Mouse (Mus musculus) MEL (cell line): Measurements from ENCODE around the gene Slc18a3. TPM values are rescaled to one million over a fixed set of nuclear protein-coding genes. Genes with fewer than 3 reads are reported as not detected.
A peak's percentile ranks its signal among the peaks of the same experiment; 100 is the strongest.

Experiments
- DNase-seq: peaks from one replicate; pipeline ENCODE4 v3.0.0; 2011; ENCODE audit warnings: low read depth, low spot score
- H3K27ac ChIP-seq: 2 replicates; pipeline ENCODE4 v1.5.1; 2012; ENCODE audit warnings: low read depth, mild to moderate bottlenecking, control low read depth, low read length, moderate library complexity; ENCODE audit not compliant: control insufficient read depth
- H3K27me3 ChIP-seq, 2 experiments: fragments of 150-350 bp in 1 of 2; sonication (generic) in 1 of 2; 2 replicates each; pipeline ENCODE4 v1.6.1; 2012; ENCODE audit warnings: low read length in 2 of 2, mild to moderate bottlenecking in 2 of 2, improper control_type of control experiment in 1 of 2, moderate library complexity in 1 of 2; ENCODE audit not compliant: insufficient read depth in 2 of 2, control insufficient read depth in 1 of 2
- H3K36me3 ChIP-seq, 2 experiments: 2 replicates each; pipeline ENCODE4 v1.6.1; 2012 to 2014; ENCODE audit warnings: low read length in 2 of 2, improper control_type of control experiment in 1 of 2, inconsistent platforms in 1 of 2, mild to moderate bottlenecking in 1 of 2; ENCODE audit not compliant: insufficient read depth in 2 of 2, control insufficient read depth in 1 of 2
- H3K4me1 ChIP-seq, 2 experiments: fragments of 150-350 bp in 1 of 2; sonication (generic) in 1 of 2; 2 replicates each; pipeline ENCODE4 v1.6.1; 2012; ENCODE audit warnings: low read length in 2 of 2, improper control_type of control experiment in 1 of 2, mild to moderate bottlenecking in 1 of 2; ENCODE audit not compliant: insufficient read depth in 2 of 2, control insufficient read depth in 1 of 2
- H3K4me3 ChIP-seq, 2 experiments: fragments of 150-350 bp in 1 of 2; sonication (generic) in 1 of 2; 2 replicates each; pipeline ENCODE4 v1.5.1; 2012; ENCODE audit warnings: low read depth in 2 of 2, low read length in 2 of 2, mild to moderate bottlenecking in 2 of 2, moderate library complexity in 2 of 2, control low read depth in 1 of 2, improper control_type of control experiment in 1 of 2; ENCODE audit not compliant: control insufficient read depth in 1 of 2, insufficient read depth in 1 of 2
- H3K79me2 ChIP-seq: 2 replicates; pipeline ENCODE4 v1.6.1; 2012; ENCODE audit warnings: mild to moderate bottlenecking, low read length, moderate library complexity; ENCODE audit not compliant: control insufficient read depth, poor library complexity, insufficient read depth
- H3K9ac ChIP-seq: 2 replicates; pipeline ENCODE4 v1.6.1; 2012; ENCODE audit warnings: low read depth, mild to moderate bottlenecking, control low read depth, low read length, moderate library complexity; ENCODE audit not compliant: control insufficient read depth, poor library complexity, severe bottlenecking
- H3K9me3 ChIP-seq: fragments of 150-350 bp; sonication (generic); replicated peaks from 2 replicates; pipeline ENCODE4 v1.6.1; 2012; ENCODE audit warnings: mild to moderate bottlenecking, low read length, improper control_type of control experiment, moderate library complexity; ENCODE audit not compliant: insufficient read depth
- BHLHE40 ChIP-seq: IDR thresholded peaks from 2 replicates; pipeline ENCODE4 v1.6.1; 2012; ENCODE audit warnings: low read depth, mild to moderate bottlenecking, inconsistent platforms, low read length, improper control_type of control experiment, borderline replicate concordance
- CHD1 ChIP-seq: IDR thresholded peaks from 2 replicates; pipeline ENCODE4 v1.6.1; 2012; ENCODE audit warnings: low read depth, mild to moderate bottlenecking, inconsistent platforms, low read length, improper control_type of control experiment
- CTCF ChIP-seq, 3 experiments: IDR thresholded peaks in 2 of 3; conservative IDR thresholded peaks in 1 of 3; 2 replicates each; pipeline ENCODE4 v1.5.1; 2011 to 2012; ENCODE audit warnings: low read length in 3 of 3, low read depth in 2 of 3, mild to moderate bottlenecking in 2 of 3, improper control_type of control experiment in 1 of 3, inconsistent platforms in 1 of 3, mixed read lengths in 1 of 3, moderate library complexity in 1 of 3; ENCODE audit not compliant: control insufficient read depth in 1 of 3, insufficient read depth in 1 of 3, poor library complexity in 1 of 3, severe bottlenecking in 1 of 3
- ELF1 ChIP-seq: IDR thresholded peaks from 2 replicates; pipeline ENCODE4 v1.6.1; 2014; ENCODE audit warnings: low read depth, mild to moderate bottlenecking, inconsistent platforms, low read length, improper control_type of control experiment, moderate library complexity
- EP300 ChIP-seq, 2 experiments: IDR thresholded peaks; 2 replicates each; pipeline ENCODE4 v1.6.1; 2011; ENCODE audit warnings: improper control_type of control experiment in 2 of 2, low read length in 2 of 2, low read depth in 1 of 2, mild to moderate bottlenecking in 1 of 2
- ETS1 ChIP-seq: IDR thresholded peaks from 2 replicates; pipeline ENCODE4 v1.6.1; 2012; ENCODE audit warnings: low read depth, mild to moderate bottlenecking, inconsistent platforms, low read length, improper control_type of control experiment, moderate library complexity
- GABPA ChIP-seq: IDR thresholded peaks from 2 replicates; pipeline ENCODE4 v1.6.1; 2012; ENCODE audit warnings: low read depth, mild to moderate bottlenecking, inconsistent platforms, low read length, improper control_type of control experiment, moderate library complexity
- GATA1 ChIP-seq: IDR thresholded peaks from 2 replicates; pipeline ENCODE4 v1.6.1; 2011; ENCODE audit warnings: low read depth, low read length, improper control_type of control experiment
- JUND ChIP-seq: IDR thresholded peaks from 2 replicates; pipeline ENCODE4 v1.6.1; 2011; ENCODE audit warnings: low read depth, mild to moderate bottlenecking, improper control_type of control experiment, low read length
- MAX ChIP-seq: IDR thresholded peaks from 2 replicates; pipeline ENCODE4 v1.6.1; 2011; ENCODE audit warnings: low read length, improper control_type of control experiment
- MEF2A ChIP-seq: IDR thresholded peaks from 2 replicates; pipeline ENCODE4 v1.6.1; 2014; ENCODE audit warnings: low read depth, mild to moderate bottlenecking, inconsistent platforms, low read length, improper control_type of control experiment; ENCODE audit not compliant: poor library complexity, insufficient replicate concordance, severe bottlenecking; ENCODE audit errors: extremely low read depth
- MXI1 ChIP-seq: IDR thresholded peaks from 2 replicates; pipeline ENCODE4 v1.6.1; 2011; ENCODE audit warnings: mild to moderate bottlenecking, low read depth, low read length, improper control_type of control experiment
- MYB ChIP-seq: IDR thresholded peaks from 2 replicates; pipeline ENCODE4 v1.6.1; 2011; ENCODE audit warnings: mild to moderate bottlenecking, low read depth, low read length, improper control_type of control experiment
- MYC ChIP-seq: IDR thresholded peaks from 2 replicates; pipeline ENCODE4 v1.6.1; 2011; ENCODE audit warnings: low read depth, mild to moderate bottlenecking, low read length, improper control_type of control experiment, moderate library complexity
- NELFE ChIP-seq: IDR thresholded peaks from 2 replicates; pipeline ENCODE4 v1.6.1; 2011; ENCODE audit warnings: low read depth, low read length, improper control_type of control experiment
- RAD21 ChIP-seq: IDR thresholded peaks from 2 replicates; pipeline ENCODE4 v1.6.1; 2011; ENCODE audit warnings: mild to moderate bottlenecking, low read depth, low read length, improper control_type of control experiment
- SIN3A ChIP-seq: IDR thresholded peaks from 2 replicates; pipeline ENCODE4 v1.6.1; 2012; ENCODE audit warnings: low read length, improper control_type of control experiment, inconsistent platforms
- SMC3 ChIP-seq: IDR thresholded peaks from 2 replicates; pipeline ENCODE4 v1.6.1; 2011; ENCODE audit warnings: low read depth, low read length, improper control_type of control experiment
- TAL1 ChIP-seq: IDR thresholded peaks from 2 replicates; pipeline ENCODE4 v1.6.1; 2012; ENCODE audit warnings: mild to moderate bottlenecking, inconsistent platforms, low read length, moderate library complexity, mixed read lengths
- TBP ChIP-seq: IDR thresholded peaks from 2 replicates; pipeline ENCODE4 v1.8.0; 2011; ENCODE audit warnings: low read depth, low read length, improper control_type of control experiment
- USF1 ChIP-seq: IDR thresholded peaks from 2 replicates; pipeline ENCODE4 v1.6.1; 2014; ENCODE audit warnings: low read depth, mild to moderate bottlenecking, inconsistent platforms, low read length, improper control_type of control experiment, moderate library complexity
- USF2 ChIP-seq, 2 experiments: IDR thresholded peaks; 2 replicates each; pipeline ENCODE4 v1.6.1; 2011 to 2012; ENCODE audit warnings: improper control_type of control experiment in 2 of 2, low read length in 2 of 2, borderline replicate concordance in 1 of 2, inconsistent platforms in 1 of 2, low read depth in 1 of 2, mild to moderate bottlenecking in 1 of 2; ENCODE audit not compliant: insufficient read depth in 1 of 2
- ZC3H11A ChIP-seq: IDR thresholded peaks from 2 replicates; pipeline ENCODE4 v1.6.1; 2012; ENCODE audit warnings: low read depth, mild to moderate bottlenecking, inconsistent platforms, low read length, improper control_type of control experiment
- ZMIZ1 ChIP-seq: IDR thresholded peaks from 2 replicates; pipeline ENCODE4 v1.6.1; 2012; ENCODE audit warnings: low read depth, mild to moderate bottlenecking, inconsistent platforms, low read length, improper control_type of control experiment, moderate library complexity
- polyA plus RNA-seq, 2 experiments: library from polyadenylated mRNA; stranded (reverse) in 1 of 2; unstranded in 1 of 2; fragments of >175 nt in 1 of 2; fragments of >200 nt in 1 of 2; gene quantifications; 2 replicates each; pipeline versions ENCODE4 v1.2.1 to v1.2.4; 2012; ENCODE audit warnings: low replicate concordance in 2 of 2, low read depth in 1 of 2; ENCODE audit not compliant: insufficient read length in 2 of 2, insufficient read depth in 1 of 2, missing spikeins in 1 of 2
- total RNA-seq: library from RNA; depleted of rRNA; stranded (reverse); fragments of 300-350 nt; gene quantifications from 2 replicates; pipeline ENCODE4 v1.2.3, GENCODE M21; 2012

The Slc18a3 gene
- total and polyA plus RNA-seq, 3 experiments: not detected

- peak overlapping the region; percentile 54 for H3K9ac ChIP-seq
- H3K27me3 ChIP-seq: no peaks in the 10 kb centered on the region
- no peaks in the 10 kb centered on the region for H3K79me2 ChIP-seq
- no peaks in the 10 kb centered on the region for H3K9me3 ChIP-seq
- peaks cover 0 to 22% of the 10 kb centered on the region in 2 experiments; a peak in 2 of 4 replicates for H3K36me3 ChIP-seq
- peaks cover 12 to 28% of the 10 kb centered on the region in 2 experiments for H3K4me1 ChIP-seq
- TF ChIP-seq BHLHE40 (no peak), USF1 (peak; percentile 73), ETS1 (peak; percentile 26), MAX (peak; percentile 88), GATA1 (peak; percentile 30; the same call in 1 of the 2 replicates), MXI1 (peak; percentile 95), MYC (peak; percentile 87), NELFE (no peak)
- DNase-seq: peak; percentile 68
- peak overlapping the region; percentile 45 to 64; a peak in 3 of 4 replicates for H3K4me3 ChIP-seq
- peak overlapping the region; percentile 90 for H3K27ac ChIP-seq
Observed at GRCm38 (mm10) chr14:32496115-32496850, 31.6 kb upstream of the Slc18a3 start.

DNA sequence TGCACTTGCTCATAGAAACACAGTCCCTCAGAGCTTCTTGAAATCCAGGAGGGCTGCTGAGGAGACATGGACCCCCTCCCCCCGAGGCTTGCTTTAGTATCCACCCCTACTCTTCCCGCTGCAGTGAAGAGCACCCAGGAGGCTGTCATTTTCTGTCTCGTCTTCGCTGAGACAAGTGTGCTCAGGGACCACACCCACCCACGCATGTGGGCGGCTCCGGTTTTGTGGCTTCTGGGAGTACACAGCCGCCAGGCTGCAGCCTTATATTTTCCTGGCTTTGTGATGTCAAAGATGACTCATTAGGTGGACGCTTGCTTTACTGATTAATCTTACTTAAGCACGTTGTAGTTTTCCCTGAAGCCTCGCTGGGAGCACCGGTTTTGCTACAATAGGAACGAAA lies 27.9 kb upstream of the Slc18a3 start:
- peak; percentile 82 for DNase-seq
- peaks cover 12 to 28% of the 10 kb centered on the region in 2 experiments for H3K4me1 ChIP-seq
- no peaks in the 10 kb centered on the region; a peak in 1 of 4 replicates for H3K27me3 ChIP-seq
- no peaks in the 10 kb centered on the region for H3K9me3 ChIP-seq
- H3K27ac ChIP-seq: peak overlapping the region; percentile 39; the same call in 1 of the 2 replicates
- peaks cover 0 to 22% of the 10 kb centered on the region in 2 experiments; a peak in 2 of 4 replicates for H3K36me3 ChIP-seq
- H3K9ac ChIP-seq: peak overlapping the region; percentile 25; the same call in 1 of the 2 replicates
- 0 out of 2 replicates have a peak, but pooled peaks have one; percentile 8 for TF ChIP-seq BHLHE40
- TF ChIP-seq USF2 (IDR thresholded peaks at IDR 0.05; ENCODE audit: borderline replicate concordance in 1 of 2, insufficient read depth in 1 of 2, low read depth in 1 of 2, low read length in 2 of 2): no peak
- no peak for TF ChIP-seq CHD1
- TF ChIP-seq TBP: 0 out of 2 replicates have a peak, but pooled peaks have one; percentile 34
- peak; percentile 85 for TF ChIP-seq MXI1
- no peak; the same call in 1 of the 2 replicates for TF ChIP-seq SIN3A
- TF ChIP-seq EP300 (IDR thresholded peaks at IDR 0.05; ENCODE audit: low read depth in 1 of 2, low read length in 2 of 2): peak in 1 of 2 experiments; percentile 30; a peak in 1 of 4 replicates
- TF ChIP-seq ETS1: peak; percentile 63; the same call in 1 of the 2 replicates
- TF ChIP-seq, all 39 proteins: peak for 5
- no peaks in the 10 kb centered on the region for H3K79me2 ChIP-seq
- H3K4me3 ChIP-seq: peak overlapping the region; percentile 20 to 44

DNA sequence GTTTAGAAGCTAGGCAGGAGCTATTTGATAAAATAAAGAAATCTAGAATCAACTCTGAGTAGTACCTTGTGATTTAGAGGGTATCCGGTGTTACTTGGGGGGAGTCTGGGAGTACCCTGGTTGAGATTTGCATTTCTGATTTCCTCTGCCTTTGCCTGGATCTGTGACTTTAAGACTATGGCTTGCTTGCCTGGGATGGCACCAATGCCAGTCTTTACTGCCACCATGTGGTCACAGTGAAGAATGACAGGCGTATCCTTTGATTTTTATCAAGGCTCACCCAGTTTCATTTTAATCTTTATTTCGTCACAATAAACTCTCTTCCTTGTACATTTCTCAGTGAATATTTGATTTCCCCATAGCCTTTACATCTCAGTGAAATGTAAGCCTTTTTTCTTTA lies 17.4 kb upstream of the Slc18a3 start:
- Histone ChIP-seq H3K79me2 (no peaks in the 10 kb centered on the region), H3K36me3 (no peaks in the 10 kb centered on the region), H3K27ac (no peak overlapping the region), H3K4me3 (peak overlapping the region in 1 of 2 experiments; percentile 68; a peak in 2 of 4 replicates), H3K9ac (no peak overlapping the region), H3K27me3 (peaks cover 4 to 6% of the 10 kb centered on the region in 2 experiments; a peak in 3 of 4 replicates), H3K4me1 (no peaks in the 10 kb centered on the region), H3K9me3 (no peaks in the 10 kb centered on the region)
- DNase-seq: peak; percentile 68
- TF ChIP-seq MYB (no peak), TAL1 (no peak), ZMIZ1 (no peak), JUND (0 out of 2 replicates have a peak, but pooled peaks have one; percentile 48), ZC3H11A (peak; percentile 81), CTCF (IDR thresholded peaks at IDR 0.05 in 2 of 3, conservative IDR thresholded peaks at IDR 0.05 in 1 of 3; ENCODE audit: control insufficient read depth in 1 of 3, insufficient read depth in 1 of 3, low read depth in 2 of 3, low read length in 3 of 3, poor library complexity in 1 of 3, severe bottlenecking in 1 of 3) (peak; percentile 82 to 93 (median 89)), GABPA (no peak), SMC3 (peak; percentile 83), MAX (peak; percentile 61; the same call in 1 of the 2 replicates), MEF2A (no peak), RAD21 (peak; percentile 97), ELF1 (no peak), GATA1 (peak; percentile 62), BHLHE40 (peak; percentile 40; the same call in 1 of the 2 replicates)
